Mouse (Mus musculus) c-Kit-negative CD71-positive TER-119-positive erythroid progenitor cells, embryonic 14.5 days (primary cell): ENCODE results near the gene Rps3.

Experiments used
- DNase-seq: peaks from one replicate; pipeline ENCODE4 v3.0.0-alpha.2; 2013; ENCODE audit warnings: low read depth, low spot score

Gene Rps3

DNA sequence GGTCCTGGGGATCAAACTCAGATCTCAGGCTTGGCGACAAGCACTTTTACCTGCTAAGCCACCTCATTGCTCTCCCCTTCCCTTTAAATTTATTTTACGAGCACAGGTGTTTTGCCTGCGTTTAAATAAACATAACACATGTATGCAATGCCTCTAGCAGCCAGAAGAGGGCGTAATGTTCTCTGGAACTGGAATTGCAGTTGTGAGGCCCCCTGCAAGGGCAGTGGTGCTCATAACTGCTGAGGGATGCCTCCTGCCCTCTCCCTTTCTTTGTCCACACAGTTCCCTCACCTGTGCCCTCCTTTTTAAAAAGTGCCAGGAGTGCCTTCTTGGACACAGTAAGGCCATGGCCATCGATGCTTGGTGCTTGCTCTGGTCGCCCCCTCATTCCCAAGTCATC, 39.5 kb downstream of the Rps3 start:
- no peak for DNase-seq

DNA sequence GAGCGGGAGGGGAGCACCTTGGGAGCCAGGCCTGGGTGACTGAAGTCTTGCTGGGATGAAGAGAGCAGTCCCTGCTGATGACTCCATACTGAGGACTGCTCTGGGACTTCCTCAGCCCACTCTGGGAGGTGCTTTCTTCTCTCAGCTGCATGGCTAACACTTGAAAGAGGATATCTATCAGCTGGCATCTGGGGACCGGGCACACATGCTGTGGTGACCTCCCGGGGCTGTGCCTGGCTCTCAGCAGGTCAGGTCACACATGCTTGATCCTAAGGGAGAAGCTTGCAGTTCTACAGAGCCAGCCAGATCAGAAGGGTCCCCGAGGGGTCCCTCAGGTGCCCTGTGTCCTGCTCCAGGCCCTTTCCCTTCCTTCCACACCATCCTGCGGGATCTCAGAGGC, 40.4 kb downstream of the Rps3 start:
- DNase-seq = no peak

DNA sequence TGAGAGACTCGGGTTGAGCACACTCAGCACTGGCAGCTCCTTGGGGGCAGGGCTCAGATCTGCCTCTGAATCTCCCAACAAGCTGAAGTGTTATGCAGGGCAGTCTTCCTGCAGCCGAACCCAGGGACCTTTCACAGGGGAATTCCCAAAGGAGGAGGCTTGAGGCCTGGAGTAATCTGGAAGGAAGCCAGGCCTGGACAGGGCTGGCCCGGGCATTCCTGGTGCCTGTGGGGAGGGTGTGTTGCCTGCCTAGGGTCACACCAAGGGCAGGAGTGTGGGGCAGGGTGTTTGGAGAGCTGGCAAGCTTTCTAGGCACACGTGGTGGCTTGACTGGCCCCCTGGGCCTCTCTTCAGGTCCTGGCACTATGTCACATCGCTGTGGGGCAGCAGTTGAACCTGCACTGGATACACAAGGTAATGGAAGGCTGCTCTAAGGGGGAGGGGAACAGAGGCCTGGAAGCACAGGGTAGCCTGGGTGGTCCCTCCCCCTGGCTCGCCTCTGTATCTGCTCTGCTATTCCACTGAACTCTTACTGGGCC, 41.9 kb downstream of the Rps3 start:
- no peak for DNase-seq

DNA sequence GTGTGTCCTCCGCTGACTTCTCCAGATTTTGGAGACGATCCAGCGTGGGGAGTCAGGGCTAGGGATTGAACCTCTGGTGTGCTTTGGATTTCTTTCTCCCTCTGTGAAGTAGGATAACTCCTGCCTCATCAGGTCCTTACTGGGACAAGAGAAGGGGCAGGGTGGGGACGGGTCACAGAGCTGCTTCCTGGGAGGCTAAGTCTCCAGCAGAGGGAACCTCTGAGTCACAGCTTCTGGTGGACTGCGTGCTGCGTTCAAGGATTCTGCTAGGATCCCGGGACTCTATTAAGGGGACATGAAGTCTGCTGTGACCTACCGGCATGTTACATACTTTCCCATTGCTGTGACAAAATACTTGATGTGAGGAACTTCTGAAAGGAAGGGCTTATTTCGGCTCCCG, 44.7 kb downstream of the Rps3 start:
- DNase-seq = no peak

DNA sequence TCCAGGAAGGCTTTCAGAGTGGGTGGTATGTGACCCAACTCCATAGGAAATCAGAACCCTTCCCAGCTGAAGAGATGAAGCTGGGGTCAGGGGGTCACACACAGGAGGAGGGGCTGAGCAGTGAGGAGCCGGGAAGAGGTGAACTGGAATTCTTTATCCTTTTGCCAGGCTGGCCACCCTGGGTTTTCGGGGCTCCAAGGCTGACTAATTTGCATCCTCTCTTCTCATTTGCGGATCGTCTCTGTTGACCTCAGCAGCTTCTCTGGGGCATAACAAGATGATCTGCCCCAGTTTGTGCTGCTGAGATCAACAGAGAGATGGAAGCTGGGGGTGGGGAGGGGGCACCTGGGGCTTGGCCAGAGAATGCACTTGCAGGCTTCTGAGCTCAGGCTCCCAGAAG, 47.0 kb downstream of the Rps3 start:
- no peak for DNase-seq

DNA sequence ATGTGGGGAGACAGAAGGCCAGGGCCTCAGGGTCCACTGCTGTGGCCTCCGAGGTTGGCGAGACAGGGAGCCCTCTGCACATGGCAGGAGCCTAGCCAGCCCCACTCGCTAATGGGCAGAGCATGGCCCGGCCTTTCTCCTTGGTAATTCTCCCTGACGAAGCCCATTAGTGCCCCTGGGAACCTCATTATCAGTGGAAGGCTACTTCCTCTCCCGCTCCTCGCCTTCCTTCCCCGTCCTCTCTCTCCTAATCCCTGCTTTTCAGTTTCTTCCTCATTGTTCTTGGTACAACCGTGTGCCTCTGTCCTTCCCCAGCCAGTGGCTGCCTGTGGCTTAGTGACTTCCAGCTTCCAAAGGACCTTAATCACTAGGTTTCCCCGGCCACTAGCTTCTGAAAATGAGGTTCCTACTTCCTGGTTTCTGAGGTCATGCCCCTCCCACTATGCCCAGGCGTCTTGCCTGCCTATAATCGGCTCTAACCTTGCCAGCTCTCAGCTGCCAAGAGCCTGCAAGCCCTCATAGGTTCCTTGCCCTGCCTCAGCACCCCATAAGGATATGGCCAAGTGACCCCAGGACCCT, 48.8 kb downstream of the Rps3 start:
- no peak for DNase-seq

DNA sequence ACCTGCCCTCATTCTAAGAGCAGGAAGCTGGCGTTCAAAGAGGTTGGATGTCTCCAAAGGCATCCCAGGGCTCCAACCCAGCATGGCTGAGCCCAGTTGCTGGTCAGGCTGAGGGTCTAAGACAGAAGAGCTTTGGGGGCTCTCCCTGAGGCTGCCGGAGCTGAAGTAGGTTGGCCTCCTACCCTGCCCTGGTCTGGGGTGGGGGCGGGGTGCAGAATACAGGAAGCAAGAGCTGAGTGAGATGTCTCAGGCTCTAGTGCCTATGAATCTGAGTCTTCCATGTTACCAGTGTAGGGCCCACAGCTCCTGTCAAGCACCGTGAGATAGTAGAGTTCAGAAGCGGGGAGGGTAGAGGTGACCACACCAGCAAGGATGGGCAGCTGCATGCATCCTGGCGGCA, 50.7 kb downstream of the Rps3 start:
- DNase-seq = no peak

DNA sequence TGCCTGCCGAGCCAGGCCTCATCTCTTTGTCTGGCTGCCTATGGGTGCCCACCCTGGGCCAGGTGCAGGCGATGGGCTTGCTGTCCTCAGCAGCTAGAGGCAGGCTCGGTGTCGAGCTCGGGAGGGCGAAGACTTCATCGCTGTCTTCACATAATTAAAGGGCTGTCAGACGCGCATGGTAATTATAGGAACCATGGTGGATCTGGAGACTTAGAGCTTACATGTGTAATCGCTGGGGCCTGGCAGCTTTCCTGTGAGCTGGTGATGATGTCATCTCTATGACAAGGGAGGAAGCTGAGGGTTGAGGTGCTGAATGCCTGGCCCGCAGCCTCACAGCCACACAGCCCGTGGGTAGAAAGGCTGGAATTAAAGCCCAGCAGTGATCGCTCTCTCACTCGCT, 51.3 kb downstream of the Rps3 start:
- no peak for DNase-seq

DNA sequence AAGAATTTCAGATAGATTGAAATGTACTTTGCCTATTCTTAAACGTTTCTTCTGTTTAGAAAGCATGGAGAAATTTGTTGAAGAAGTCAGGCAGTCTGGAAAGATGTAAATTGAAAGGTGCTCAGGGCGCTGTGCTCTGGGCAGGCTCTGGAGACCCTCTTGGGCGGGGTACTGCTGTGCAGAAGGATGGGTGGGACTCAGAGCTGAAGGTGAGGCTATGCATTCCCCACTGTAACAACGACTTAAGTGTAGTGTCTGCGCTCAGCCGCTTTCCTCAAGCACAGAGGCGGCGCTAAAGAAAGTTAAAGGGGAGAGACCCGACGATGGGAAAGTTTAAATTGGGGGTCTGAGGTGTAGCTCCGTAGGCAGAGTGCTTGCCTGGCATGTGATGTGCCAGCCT, 53.3 kb downstream of the Rps3 start:
- no peak for DNase-seq

DNA sequence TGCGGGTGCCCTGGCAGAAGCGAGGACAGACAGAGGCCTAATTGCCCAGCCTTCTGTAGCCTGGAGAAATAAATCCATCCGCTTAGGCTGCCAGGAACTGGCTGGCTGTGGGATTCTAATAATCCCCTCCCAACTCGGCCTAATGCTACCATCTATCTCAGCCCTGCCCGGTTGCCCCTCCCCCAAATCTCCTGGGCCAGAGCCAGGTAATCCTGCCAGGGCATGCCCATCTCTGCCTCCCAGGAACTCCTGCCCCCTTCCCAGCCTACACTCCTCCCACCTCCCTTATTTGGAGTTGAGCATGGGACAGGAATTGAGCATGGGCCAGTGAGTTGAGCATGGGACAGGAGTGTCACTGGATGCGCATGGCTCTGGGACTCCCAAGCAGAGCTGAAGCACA, 53.8 kb downstream of the Rps3 start:
- DNase-seq = no peak

DNA sequence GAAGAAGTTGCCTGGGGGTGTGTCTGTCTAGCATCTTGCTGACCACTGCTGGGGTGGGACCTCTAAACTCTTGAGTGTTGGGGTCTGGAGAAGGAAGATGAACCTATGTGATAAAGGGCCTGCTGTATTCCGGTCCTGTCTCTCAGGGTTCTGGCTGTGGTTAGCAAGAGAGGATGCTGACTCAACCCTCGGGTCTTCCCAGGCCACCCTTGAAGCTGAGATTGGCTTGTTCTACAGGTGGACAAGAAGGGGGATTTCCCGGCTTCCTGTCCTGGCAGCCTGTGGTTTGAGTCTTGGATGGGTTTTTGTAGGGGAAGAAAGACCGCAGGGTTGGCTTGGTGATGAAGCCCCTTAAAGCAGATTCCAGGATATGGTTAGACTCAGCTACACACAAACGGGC, 54.7 kb downstream of the Rps3 start:
- no peak for DNase-seq

DNA sequence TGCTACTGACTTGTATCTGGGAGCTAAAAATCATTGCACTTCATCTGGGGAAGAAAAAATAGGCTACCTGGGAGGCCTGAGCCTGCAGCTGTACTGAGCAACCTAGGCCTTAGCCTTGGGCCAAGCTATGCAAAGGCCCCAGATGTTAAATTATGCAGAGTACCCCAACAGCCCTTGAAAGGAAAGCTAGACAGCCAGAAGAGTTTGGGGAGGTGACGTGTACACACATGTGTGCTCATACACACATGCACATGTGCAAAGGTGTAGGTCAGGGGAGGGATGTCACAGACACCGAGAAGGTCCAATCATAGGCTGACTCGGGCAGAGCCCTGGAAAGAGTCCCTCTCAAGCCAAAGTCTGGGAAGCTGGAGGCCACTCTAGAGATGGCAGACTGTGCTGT, 55.6 kb downstream of the Rps3 start:
- DNase-seq = no peak
